Mouse (Mus musculus) intestine, embryonic 16.5 days (tissue): ENCODE data around the gene Cd83. TPM values are rescaled to one million over a fixed set of nuclear protein-coding genes. Genes with fewer than 3 reads are reported as not detected.

Experiments used
- ATAC-seq: fragments of 200-750 bp; cut with Nextera tagmentation; 2 replicates; pipeline ENCODE4 v1.8.0; 2017; ENCODE audit warnings: moderate TSS enrichment, moderate library complexity
- H3K27ac ChIP-seq: fragments of 300-500 bp; sonication (generic); 2 replicates; pipeline ENCODE4 v1.5.1; 2014; ENCODE audit warnings: mild to moderate bottlenecking, low read length
- H3K27me3 ChIP-seq: fragments of 300-500 bp; sonication (generic); replicated peaks from 2 replicates; pipeline ENCODE4 v1.6.1; 2014; ENCODE audit warnings: low read length, control low read depth, mixed read lengths; ENCODE audit not compliant: control insufficient read depth, insufficient read depth
- H3K36me3 ChIP-seq: fragments of 300-500 bp; sonication (generic); 2 replicates; pipeline ENCODE4 v1.6.1; 2014; ENCODE audit warnings: low read length, control low read depth; ENCODE audit not compliant: control insufficient read depth, insufficient read depth
- H3K4me1 ChIP-seq: fragments of 300-500 bp; sonication (generic); 2 replicates; pipeline ENCODE4 v1.6.1; 2014; ENCODE audit warnings: low read length, control low read depth, mixed read lengths; ENCODE audit not compliant: control insufficient read depth, insufficient read depth
- H3K4me2 ChIP-seq: fragments of 300-500 bp; sonication (generic); 2 replicates; pipeline ENCODE4 v1.6.1; 2014; ENCODE audit warnings: low read depth, low read length, control low read depth
- H3K4me3 ChIP-seq: fragments of 300-500 bp; sonication (generic); 2 replicates; pipeline ENCODE4 v1.5.1; 2014; ENCODE audit warnings: mild to moderate bottlenecking, low read length
- H3K9ac ChIP-seq: fragments of 300-500 bp; sonication (generic); 2 replicates; pipeline ENCODE4 v1.6.1; 2014; ENCODE audit warnings: low read depth, low read length
- H3K9me3 ChIP-seq: fragments of 300-500 bp; sonication (generic); 2 replicates; pipeline ENCODE4 v1.6.1; 2016; ENCODE audit warnings: low read length, control low read depth; ENCODE audit not compliant: control insufficient read depth
- WGBS: fragments of 180-500 bp; shearing (Covaris S2); extraction: QIAGEN DNeasy Blood & Tissue Kit; methylation state at CpG from one replicate; pipeline ENCODE4 v1.1.7; 2014; 5-methylcytosine and 5-hydroxymethylcytosine counted together
- polyA plus RNA-seq: library from polyadenylated mRNA; unstranded; fragments of >200 nt; fragmentation: Nextera tagmentation; extraction: Ambion mirVana; gene quantifications from 2 replicates; pipeline ENCODE4 v1.2.1, GENCODE M21; 2015

Cd83 gene
- polyA plus RNA-seq, 1 experiment from 2014 or later, result 9.6 TPM

DNA sequence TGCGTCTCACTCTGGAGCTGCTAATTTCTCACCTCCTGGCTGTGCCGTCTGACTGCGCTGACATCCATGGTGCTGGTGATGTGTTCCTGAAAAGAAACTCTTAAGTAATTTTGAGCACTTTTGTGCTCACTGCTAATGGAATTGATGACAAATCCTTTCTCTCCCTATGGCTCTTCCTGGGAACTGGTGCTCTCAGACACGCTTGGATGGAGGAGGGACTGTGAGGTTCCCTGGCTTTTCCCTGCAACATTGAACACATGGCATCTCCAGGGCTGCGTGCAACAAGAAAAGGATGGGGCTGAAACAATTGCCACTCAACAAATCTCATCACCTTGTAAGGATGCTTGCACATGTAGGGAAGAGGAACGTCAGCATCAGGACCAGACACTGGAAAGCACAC lies 11.6 kb upstream of the Cd83 start:
- no peak overlapping the region for H3K4me2 ChIP-seq
- no peak overlapping the region for H3K9ac ChIP-seq
- H3K4me1 ChIP-seq, result no peaks in the 10 kb centered on the region
- WGBS, result 89% methylated on average over 6 of the region's 6 CpGs
- H3K27ac ChIP-seq, result no peak overlapping the region
- H3K4me3 ChIP-seq, result no peak overlapping the region
- H3K36me3 ChIP-seq, result no peaks in the 10 kb centered on the region
- ATAC-seq, result no peak
- no peaks in the 10 kb centered on the region for H3K9me3 ChIP-seq
- 0 out of 2 replicates have a peak, but pooled peaks cover 2% of the 10 kb centered on the region for H3K27me3 ChIP-seq

DNA sequence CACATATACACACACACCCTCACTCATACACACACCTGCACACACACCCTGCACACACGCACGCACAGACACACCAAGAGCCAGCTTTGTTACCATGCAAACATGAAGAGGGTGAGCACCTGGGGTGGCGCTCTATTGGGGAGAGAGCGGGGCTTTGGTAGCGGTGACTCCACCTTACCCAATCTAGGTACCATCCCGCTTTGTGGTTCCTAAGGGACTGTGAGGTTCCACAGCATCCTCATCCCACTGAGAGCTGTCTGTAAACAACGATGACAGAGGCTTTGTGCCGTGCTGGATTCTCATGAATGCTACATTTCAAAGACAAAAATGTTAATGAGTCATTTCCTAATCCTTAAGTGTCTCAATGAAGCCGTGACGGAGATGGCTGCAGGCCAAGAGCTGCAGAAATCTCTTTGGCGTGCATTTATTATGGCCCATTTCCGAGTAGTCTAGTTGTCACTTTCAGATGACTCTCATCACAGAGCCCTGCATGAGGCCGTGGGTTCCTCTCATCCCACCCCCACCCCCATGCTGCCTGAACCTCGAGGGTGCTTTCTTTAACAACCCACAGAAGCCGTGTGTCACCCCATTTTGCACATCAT lies 10.5 kb upstream of the Cd83 start:
- no peak overlapping the region for H3K4me2 ChIP-seq
- H3K4me3 ChIP-seq, result no peak overlapping the region
- 0 out of 2 replicates have a peak, but pooled peaks cover 2% of the 10 kb centered on the region for H3K4me1 ChIP-seq
- WGBS, result 55% methylated on average over 15 of the region's 15 CpGs
- no peaks in the 10 kb centered on the region for H3K36me3 ChIP-seq
- no peaks in the 10 kb centered on the region for H3K27me3 ChIP-seq
- H3K27ac ChIP-seq, result no peak overlapping the region
- no peak overlapping the region for H3K9ac ChIP-seq
- ATAC-seq, result no peak; the same call in 1 of the 2 replicates
- no peaks in the 10 kb centered on the region for H3K9me3 ChIP-seq

DNA sequence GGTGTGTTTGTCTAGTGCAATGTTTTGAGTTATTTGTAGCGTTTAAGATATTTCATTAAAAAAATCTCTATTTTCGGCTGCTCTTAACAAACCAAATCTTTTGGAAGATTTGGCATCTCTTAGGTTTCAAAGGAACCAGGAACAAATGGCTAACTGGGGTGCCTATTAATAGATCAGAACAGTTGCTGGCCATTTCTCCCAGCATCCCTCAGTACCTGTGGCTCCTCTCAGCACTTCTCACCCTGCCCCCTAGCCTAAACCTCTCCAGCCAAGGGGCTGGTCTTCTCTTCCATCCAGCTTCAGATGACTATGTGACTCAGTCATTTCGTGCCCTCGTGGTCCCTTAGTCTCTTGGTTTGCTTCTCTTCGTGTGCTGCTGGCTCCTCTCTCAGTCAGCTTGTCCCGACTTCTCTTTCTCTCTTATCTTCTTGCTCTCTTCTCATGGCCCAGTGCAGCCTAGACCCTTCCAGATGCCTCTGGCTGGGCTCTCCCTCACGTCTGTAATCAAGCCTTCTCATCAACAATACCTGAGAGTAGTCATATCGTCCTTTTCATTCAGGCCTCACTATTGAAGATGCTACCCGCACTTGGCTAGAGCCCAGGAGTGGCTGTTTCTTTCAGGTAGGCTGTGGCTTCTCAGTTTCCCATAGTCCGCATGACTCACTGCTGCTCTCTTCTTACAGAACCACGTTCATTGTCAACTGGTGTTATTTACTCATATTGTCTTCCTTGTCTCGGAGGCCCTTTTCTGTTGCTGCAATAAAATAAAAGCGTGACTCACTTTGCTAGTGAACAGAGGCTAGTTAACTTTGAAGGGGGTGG lies 9.8 kb upstream of the Cd83 start:
- H3K27ac ChIP-seq, result no peak overlapping the region
- no peaks in the 10 kb centered on the region for H3K27me3 ChIP-seq
- H3K4me2 ChIP-seq, result no peak overlapping the region
- 0 out of 2 replicates have a peak, but pooled peaks cover 2% of the 10 kb centered on the region for H3K4me1 ChIP-seq
- H3K9ac ChIP-seq, result no peak overlapping the region
- H3K4me3 ChIP-seq, result no peak overlapping the region
- H3K9me3 ChIP-seq, result no peaks in the 10 kb centered on the region
- 77% methylated on average over 13 of the region's 13 CpGs for whole genome bisulfite sequencing
- ATAC-seq, result no peak
- H3K36me3 ChIP-seq, result no peaks in the 10 kb centered on the region

DNA sequence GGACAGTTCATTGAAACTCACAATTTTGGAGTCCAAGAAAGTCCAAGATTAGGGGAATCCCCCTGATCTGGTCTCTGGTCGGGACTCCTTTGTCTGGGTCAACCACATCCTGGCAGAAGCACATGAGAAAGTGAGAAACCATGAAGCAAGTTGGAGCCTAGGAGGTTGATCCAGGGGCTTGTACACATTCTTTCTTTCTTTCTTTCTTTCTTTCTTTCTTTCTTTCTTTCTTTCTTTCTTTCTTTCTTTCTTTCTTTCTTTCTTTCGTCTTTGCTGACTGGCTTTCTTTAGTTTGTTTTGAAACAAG lies 9.2 kb upstream of the Cd83 start:
- ATAC-seq, result no peak

DNA sequence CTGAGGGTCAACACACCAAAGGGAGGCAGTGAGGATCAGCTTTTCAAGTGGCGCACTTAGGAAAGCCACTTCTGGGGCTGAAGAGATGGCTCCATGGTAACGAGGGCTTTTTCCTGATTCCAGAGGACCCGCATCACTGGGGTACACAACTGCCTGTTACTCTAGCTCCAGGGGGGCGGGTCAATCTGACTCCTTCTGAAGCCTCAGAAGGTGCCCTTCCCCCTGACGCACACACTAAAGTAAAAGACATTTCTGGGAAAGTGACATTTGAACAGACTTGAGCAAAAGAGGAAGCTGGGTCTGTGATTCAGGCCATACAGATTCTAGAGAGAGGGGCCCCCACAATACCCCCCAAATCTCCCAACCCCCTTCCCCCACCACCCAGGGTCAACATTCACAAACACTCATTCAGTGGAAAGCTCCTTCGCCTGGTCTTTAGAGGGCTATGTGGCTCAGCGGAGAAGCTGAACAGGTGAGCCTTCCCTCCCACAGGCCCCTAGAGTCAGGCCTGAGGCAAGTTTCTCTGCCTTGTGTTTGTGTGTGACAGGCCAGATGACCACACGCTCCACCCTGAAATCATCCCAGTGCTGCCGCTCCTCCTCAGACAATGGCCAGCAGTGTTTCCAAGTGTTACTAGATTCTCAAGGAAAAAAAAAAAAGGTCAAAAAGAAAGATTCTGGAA lies 7.1 kb upstream of the Cd83 start:
- Histone ChIP-seq H3K4me1 (0 out of 2 replicates have a peak, but pooled peaks cover 2% of the 10 kb centered on the region), H3K27ac (no peak overlapping the region), H3K36me3 (no peaks in the 10 kb centered on the region), H3K4me2 (no peak overlapping the region), H3K4me3 (no peak overlapping the region), H3K27me3 (no peaks in the 10 kb centered on the region), H3K9ac (no peak overlapping the region), H3K9me3 (no peaks in the 10 kb centered on the region)
- ATAC-seq, result no peak
- 71% methylated on average over 9 of the region's 9 CpGs for WGBS

More for the DNA sequence above, 9.2 kb upstream of the Cd83 start:
- H3K4me3 ChIP-seq, result no peak overlapping the region
- H3K27me3 ChIP-seq, result no peaks in the 10 kb centered on the region
- 0 out of 2 replicates have a peak, but pooled peaks cover 2% of the 10 kb centered on the region for H3K4me1 ChIP-seq
- H3K9me3 ChIP-seq, result no peaks in the 10 kb centered on the region
- no peak overlapping the region for H3K4me2 ChIP-seq
- H3K36me3 ChIP-seq, result no peaks in the 10 kb centered on the region
- no peak overlapping the region for H3K9ac ChIP-seq
- WGBS, result 75% methylated on average over 2 of the region's 2 CpGs
- H3K27ac ChIP-seq, result no peak overlapping the region

DNA sequence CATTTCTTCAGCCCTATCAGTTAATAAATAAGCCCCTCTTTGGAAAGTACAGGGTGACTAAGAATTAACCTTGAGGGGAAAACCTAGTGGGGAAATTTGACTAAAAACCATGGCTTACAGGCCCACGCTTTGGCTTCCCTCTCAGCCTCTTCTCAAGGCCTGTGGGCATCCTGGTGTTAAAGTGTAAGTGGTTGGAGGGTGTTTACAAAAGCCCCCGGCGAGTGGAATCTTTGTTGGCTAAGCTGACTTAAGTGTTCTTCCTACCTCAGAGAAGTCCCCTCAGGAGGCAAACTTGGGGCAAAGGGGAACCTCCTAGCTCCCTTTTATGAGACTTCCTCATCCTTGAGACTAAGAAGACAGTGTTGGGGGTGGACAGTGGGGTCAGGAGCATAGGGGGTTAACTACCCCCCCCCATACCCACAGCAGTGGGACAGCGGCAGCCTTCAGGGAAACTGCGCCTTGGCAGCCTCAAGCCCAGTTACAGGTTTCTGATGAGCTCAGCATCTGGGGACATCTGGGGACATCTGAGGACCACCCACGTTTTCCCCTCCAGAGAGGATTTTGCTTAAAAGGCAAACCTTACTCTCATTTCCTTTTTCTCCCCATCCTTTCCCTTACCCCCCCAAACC lies 6.4 kb upstream of the Cd83 start:
- no peak overlapping the region for H3K4me3 ChIP-seq
- H3K9me3 ChIP-seq, result no peaks in the 10 kb centered on the region
- WGBS, result 53% methylated on average over 6 of the region's 6 CpGs
- H3K9ac ChIP-seq, result no peak overlapping the region
- no peaks in the 10 kb centered on the region for H3K36me3 ChIP-seq
- 0 out of 2 replicates have a peak, but pooled peaks cover 2% of the 10 kb centered on the region for H3K4me1 ChIP-seq
- H3K27ac ChIP-seq, result no peak overlapping the region
- no peak overlapping the region for H3K4me2 ChIP-seq
- no peaks in the 10 kb centered on the region; the same call in 1 of the 2 replicates for H3K27me3 ChIP-seq
- no peak for ATAC-seq

DNA sequence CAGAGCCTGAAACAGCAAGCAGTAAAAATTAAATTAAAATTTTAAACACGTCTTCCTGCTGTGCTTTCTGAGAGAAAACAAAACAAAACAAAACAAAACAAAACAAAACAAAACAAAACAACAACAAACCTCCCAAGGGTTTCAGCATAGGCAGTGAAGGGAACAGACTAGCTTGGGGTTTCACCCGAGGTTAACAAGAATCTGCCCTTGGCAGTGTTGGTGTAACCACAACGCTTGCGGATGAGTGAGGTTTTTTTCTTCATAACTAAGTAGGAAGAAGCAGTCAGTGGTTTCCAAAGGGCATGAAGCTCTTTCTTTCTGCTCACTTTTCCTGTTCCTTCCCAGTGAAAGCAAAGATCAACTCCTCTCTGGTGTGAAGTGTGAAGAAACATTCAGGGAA lies 5.6 kb upstream of the Cd83 start:
- 73% methylated on average over 4 of the region's 4 CpGs for WGBS
- ATAC-seq, result no peak

DNA sequence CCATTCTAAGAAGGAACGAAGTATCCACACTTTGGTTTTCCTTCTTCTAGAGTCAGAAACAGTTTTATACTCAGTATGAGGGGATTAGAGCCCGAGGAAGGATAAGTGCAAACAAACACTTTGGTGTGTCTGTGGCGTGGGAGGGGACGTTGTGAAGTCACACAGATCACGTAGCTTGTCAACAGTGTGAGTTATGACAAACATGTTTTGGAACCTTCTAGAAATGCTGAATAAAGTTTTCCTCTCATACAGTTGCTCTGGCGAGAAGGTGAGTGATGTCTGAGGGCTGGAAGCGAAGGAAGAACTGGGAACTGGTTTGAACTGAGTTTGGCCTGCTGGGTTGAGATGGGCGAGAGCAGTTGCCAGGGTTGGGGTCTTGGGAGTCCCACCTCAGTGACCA lies 4.5 kb upstream of the Cd83 start:
- H3K27ac ChIP-seq, result no peak overlapping the region
- peaks cover 11% of the 10 kb centered on the region for H3K4me1 ChIP-seq
- no peak overlapping the region for H3K9ac ChIP-seq
- no peaks in the 10 kb centered on the region for H3K36me3 ChIP-seq
- H3K4me3 ChIP-seq, result no peak overlapping the region
- ATAC-seq, result no peak
- WGBS, result 80% methylated on average over 8 of the region's 8 CpGs
- no peak overlapping the region for H3K4me2 ChIP-seq
- H3K27me3 ChIP-seq, result no peaks in the 10 kb centered on the region; the same call in 1 of the 2 replicates
- H3K9me3 ChIP-seq, result no peaks in the 10 kb centered on the region

More for the DNA sequence above, 5.6 kb upstream of the Cd83 start:
- Histone ChIP-seq H3K4me2 (no peak overlapping the region), H3K27me3 (no peaks in the 10 kb centered on the region; the same call in 1 of the 2 replicates), H3K36me3 (no peaks in the 10 kb centered on the region), H3K9ac (no peak overlapping the region), H3K4me3 (no peak overlapping the region), H3K9me3 (no peaks in the 10 kb centered on the region), H3K27ac (no peak overlapping the region), H3K4me1 (0 out of 2 replicates have a peak, but pooled peaks cover 2% of the 10 kb centered on the region)

DNA sequence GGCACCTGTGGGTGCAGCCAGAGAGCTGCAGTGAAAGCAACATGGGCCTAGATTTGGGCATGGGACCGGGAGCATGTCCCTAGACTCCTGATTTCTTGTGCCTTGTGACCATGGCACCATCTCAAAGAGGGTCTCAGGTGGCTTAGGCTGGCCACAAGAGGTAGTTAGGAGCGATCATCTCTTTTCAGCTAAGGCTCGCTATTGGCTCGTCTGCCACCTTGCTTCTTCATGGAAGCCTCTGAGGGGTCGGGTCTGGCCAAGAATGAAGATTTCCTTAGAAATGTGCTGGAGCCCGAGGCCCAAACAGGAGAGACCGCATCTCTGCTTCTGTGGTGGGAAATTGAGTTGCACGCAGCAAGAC lies 1.1 kb downstream of the Cd83 start:
- Histone ChIP-seq H3K4me1 (peaks cover 25% of the 10 kb centered on the region), H3K4me2 (peak overlapping the region; percentile 96), H3K27me3 (peaks cover 5% of the 10 kb centered on the region; the same call in 1 of the 2 replicates), H3K9ac (peak overlapping the region; percentile 81), H3K4me3 (peak overlapping the region; percentile 65), H3K9me3 (no peaks in the 10 kb centered on the region), H3K27ac (peak overlapping the region; percentile 33; the same call in 1 of the 2 replicates), H3K36me3 (no peaks in the 10 kb centered on the region)
- WGBS, result 37% methylated on average over 8 of the region's 8 CpGs
- ATAC-seq, result no peak
